27 mouse cellular contexts compared by ENCODE assay signal in genomic region chr11:37222056-37222455, GRCm38 (mm10). TPM values are rescaled to one million over a fixed set of nuclear protein-coding genes. Genes with fewer than 3 reads are reported as not detected.
DNase-seq lines count a peak whose midpoint lies in the region.
"Had no signal": no experiment of that assay in that cellular context is flagged by ENCODE, and none has a peak within 500 bp of the region (broad histone marks: within the 10 kb centered on the region; RNA-seq: fewer than 3 reads in every experiment).

No protein-coding gene starts in this region.

- H3K27ac ChIP-seq in midbrain, embryonic 10.5 days (replicated peaks), result no peak overlapping the region
- H3K27ac ChIP-seq: forebrain, embryonic 10.5 days; gastrocnemius, adult 2 months; heart, embryonic 15.5 days; hindbrain, embryonic 14.5 days; limb, embryonic 12.5 days; liver, embryonic 12.5 days; midbrain, embryonic 12.5 days; neural tube, embryonic 15.5 days; stomach, embryonic 15.5 days had no signal

- no peaks in the 10 kb centered on the region for H3K4me1 ChIP-seq in midbrain, embryonic 10.5 days
- H3K4me1 ChIP-seq: forebrain, embryonic 10.5 days; limb, embryonic 12.5 days; liver, embryonic 12.5 days; midbrain, embryonic 12.5 days; neural tube, embryonic 15.5 days; stomach, embryonic 15.5 days had no signal

- no peaks in the 10 kb centered on the region for H3K27me3 ChIP-seq in midbrain, embryonic 10.5 days (ENCODE audit: low read depth, poor library complexity, severe bottlenecking)
- H3K27me3 ChIP-seq: limb, embryonic 12.5 days; liver, embryonic 12.5 days; midbrain, embryonic 12.5 days; neural tube, embryonic 15.5 days; stomach, embryonic 15.5 days had no signal

- WGBS in midbrain, embryonic 10.5 days, result 94% methylated on average over 2 of the region's 2 CpGs

- no peak overlapping the region for H3K4me3 ChIP-seq in midbrain, embryonic 10.5 days
- H3K4me3 ChIP-seq: forebrain, embryonic 10.5 days; gastrocnemius, adult 2 months; heart, embryonic 15.5 days; limb, embryonic 12.5 days; liver, embryonic 12.5 days; midbrain, embryonic 12.5 days; neural tube, embryonic 15.5 days; stomach, embryonic 15.5 days had no signal

- DNase-seq in cerebellum, postnatal 25 days, result peak; percentile 21 to 26
- DNase-seq in cerebellum, adult 8-10 months, result no peak
- peak; percentile 29 to 48 for DNase-seq in left cerebral cortex, adult 18-20 months (ENCODE audit: low spot score in 2 of 2)
- no peak for DNase-seq in left cerebral cortex, adult 11 months (ENCODE audit: low spot score)
- DNase-seq in layer of hippocampus, adult 9-11 months, result peak; percentile 69
- peak; percentile 16 for DNase-seq in right cerebral cortex, postnatal 14 days
- no peak for DNase-seq in kidney, postnatal 4 days
- no peak for DNase-seq in midbrain, embryonic 10.5 days (ENCODE audit: low spot score)
- DNase-seq: adrenal gland, postnatal 25 days; cerebellum, adult 11-12 months; gastrocnemius, adult 2 months; heart, postnatal 36 days; kidney, adult 18-20 months; lung, adult 18-20 months; lung, postnatal 10 days; thymus, adult 18-20 months; thymus, postnatal 4 days had no signal

- no peaks in the 10 kb centered on the region for H3K9me3 ChIP-seq in midbrain, embryonic 10.5 days (replicated peaks)
- H3K9me3 ChIP-seq: forebrain, embryonic 10.5 days; heart, embryonic 15.5 days; limb, embryonic 12.5 days; liver, embryonic 12.5 days; midbrain, embryonic 12.5 days; neural tube, embryonic 15.5 days; stomach, embryonic 15.5 days had no signal

- H3K36me3 ChIP-seq in midbrain, embryonic 10.5 days, result no peaks in the 10 kb centered on the region
- H3K36me3 ChIP-seq: forebrain, embryonic 10.5 days; heart, embryonic 15.5 days; limb, embryonic 12.5 days; liver, embryonic 12.5 days; midbrain, embryonic 12.5 days; neural tube, embryonic 15.5 days; stomach, embryonic 15.5 days had no signal

RNA-seq across cellular contexts. Expression of gene Tenm2, which starts 13.7 kb away (rescaled TPM):
- total RNA-seq in left cerebral cortex, adult 18-20 months (2021), result 10 to 100 TPM; 74.9 to 82.1 TPM
- 4.2 and 7.4 TPM in 2 replicates for polyA plus RNA-seq in midbrain, embryonic 10.5 days (2016; fragmentation: Nextera tagmentation; extraction: Ambion mirVana)
- total RNA-seq: common myeloid progenitor, adult 5-6 weeks had no signal
- polyA plus RNA-seq: inflammation-experienced regulatory T-cells, adult 6 months had no signal

Comparison
In these comparisons a context has a peak if more than half of its experiments do, and no peak if none do; other contexts are left out.
1. DNase-seq: peak in cerebellum, postnatal 25 days (2 of 2), left cerebral cortex, adult 18-20 months (2 of 2), layer of hippocampus, adult 9-11 months (single experiment) and right cerebral cortex, postnatal 14 days (single experiment); none in cerebellum, adult 8-10 months (single experiment), left cerebral cortex, adult 11 months (single experiment), kidney, postnatal 4 days (0 of 2) and midbrain, embryonic 10.5 days (single experiment).